Mouse (Mus musculus) CD8-positive naive resting alpha-beta T cell, adult 2 months (primary cell): ENCODE measurements around the gene Mfsd1.

Experiments
- DNase-seq, 2 experiments: peaks; one replicate each; pipeline ENCODE4 v3.0.0; 2022; ENCODE audit warnings: low read depth in 2 of 2, low spot score in 2 of 2

Gene Mfsd1

DNA sequence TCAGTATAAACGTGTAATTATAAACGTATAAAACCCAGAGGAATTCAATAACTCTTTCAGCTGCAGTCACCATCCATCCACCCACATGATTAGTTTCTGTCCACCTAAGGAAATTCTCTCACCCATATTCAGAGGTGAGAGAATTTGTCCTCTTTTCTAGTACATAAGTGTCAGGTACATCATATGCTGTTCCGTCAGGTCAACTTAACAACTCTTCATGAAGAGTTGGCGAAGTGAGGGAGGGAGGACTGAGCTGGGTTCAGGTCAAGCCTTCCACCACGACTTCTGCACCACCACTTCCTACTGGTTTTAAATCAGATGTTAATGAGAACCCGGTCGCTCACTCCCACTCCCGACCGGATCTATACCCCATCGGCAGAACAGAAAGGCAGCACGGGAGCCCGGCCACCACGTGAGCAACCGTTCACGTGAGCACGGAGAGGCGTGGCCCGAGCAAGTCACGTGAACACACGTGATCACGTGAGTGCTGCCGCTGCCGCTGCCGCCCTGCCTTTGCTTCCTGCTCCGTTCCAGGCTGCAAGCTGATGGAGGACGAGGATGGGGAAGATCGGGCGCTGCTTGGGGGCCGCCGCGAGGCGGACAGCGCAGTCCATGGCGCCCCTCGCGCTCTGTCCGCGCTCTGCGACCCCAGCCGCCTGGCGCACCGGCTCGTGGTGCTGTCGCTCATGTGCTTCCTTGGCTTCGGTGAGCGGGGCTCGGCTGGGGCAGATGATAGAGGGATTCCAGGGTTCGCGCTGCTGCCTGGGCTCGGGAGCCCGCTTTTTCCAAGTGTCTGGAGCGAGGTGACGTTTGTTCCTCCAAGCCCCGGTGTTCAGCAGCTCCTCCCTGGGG lies at the start of gene Mfsd1:
Gene Mfsd1 (plus strand): TSS at position 469 of the 852 bp plus-strand sequence.
- DNase-seq = peak; percentile 83 to 88

DNA sequence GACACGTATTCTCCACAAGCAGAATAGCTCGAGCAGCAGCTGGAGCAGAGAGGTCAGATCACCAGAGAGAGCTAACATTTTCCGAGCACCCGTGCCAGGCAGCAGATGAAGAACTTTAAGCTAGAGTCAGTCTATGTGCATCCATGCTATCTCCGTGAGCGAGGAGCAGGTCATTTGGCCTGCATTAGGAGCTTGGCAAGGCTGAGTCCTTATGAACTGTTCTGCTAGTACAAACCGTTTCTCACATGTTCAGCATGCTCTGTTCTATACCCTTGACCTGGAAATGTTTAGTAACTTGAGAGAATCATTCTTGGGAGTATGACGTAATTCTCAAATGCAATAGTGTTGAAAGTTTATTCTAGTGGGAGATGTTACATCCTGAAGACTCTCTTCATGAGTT lies 38.9 kb upstream of the Mfsd1 start:
- DNase-seq = no peak

DNA sequence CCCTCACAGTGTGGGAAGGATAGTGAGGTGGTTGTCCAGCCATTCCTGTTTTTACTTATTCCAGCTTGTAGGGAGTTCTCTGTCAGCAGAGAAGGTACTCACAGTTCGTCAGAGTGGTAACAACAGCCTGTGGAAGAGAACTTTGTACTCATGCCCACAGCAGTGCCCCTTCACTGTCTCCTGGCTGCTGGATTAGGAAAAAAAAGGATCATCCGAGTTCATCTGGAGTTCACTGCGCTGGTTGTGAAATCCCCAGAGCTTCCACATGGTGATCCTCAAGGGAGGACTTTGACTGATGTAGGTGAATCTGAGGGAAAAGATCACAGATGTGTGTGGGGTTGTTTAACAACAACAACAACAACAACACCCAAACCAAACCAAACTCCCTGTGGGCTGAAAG lies 31.3 kb upstream of the Mfsd1 start:
- DNase-seq = no peak

DNA sequence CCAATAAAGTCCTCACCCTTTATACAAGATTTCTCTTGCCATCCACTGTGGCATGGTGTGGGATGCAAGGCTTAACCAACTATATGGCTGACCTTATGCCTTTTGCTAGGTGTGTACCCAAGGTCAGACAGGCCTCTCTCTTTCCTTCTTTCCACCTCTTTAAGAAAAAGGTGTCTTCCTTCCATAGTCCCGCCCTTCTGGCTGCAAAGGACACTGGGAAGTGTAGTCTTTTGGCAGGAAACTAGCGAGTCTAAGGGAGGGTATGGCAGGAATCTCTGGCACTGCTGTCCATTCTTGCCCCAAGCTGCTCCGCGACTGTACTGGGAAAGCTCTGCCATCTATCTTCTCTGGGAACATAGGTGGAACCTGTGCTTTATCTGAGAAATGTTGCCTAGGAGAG lies 29.3 kb upstream of the Mfsd1 start:
- DNase-seq = no peak

DNA sequence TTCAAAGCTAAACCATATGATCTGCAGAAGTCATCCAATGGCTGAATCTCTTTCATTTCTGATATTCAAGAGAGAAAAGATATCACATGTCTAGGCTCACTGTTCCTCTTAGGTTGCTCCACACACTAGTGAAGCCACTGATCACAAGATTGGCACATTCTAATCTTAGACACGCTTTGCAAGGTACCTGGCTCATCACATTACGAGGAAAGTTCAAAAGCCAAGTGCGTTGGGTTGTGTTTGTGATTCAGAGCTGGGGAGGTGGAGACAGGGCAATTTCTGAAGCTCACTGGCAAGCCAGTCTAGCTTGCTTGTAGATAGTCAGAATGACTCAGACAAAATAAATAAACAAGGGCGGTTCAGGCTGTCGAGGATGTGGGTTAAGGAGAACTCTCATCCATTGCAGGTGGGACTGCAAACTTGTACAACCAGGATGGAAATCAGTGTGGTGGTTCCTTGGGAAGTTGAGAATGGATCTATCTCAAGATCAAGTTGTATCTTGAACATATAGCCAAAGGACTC lies 28.6 kb upstream of the Mfsd1 start:
- no peak for DNase-seq

DNA sequence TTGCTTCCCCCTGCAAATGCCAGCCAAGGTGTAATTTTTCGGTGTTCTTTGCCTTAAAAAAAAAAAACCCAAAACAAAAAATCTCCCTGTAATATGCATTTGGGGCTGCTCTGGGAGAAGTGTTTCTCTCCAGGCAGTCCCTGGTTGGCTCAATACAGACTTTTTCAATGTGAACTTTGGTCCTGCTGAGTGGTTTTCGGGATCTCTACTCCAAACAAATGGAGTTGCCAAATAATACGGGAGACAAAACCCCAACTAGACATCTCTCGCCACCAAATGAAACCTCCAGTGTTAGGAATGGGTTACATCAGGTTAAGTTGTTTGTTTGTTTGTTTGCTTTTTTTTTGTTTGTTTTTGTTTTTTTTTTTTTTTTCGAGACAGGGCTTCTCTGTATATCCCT lies 27.3 kb upstream of the Mfsd1 start:
- no peak for DNase-seq

DNA sequence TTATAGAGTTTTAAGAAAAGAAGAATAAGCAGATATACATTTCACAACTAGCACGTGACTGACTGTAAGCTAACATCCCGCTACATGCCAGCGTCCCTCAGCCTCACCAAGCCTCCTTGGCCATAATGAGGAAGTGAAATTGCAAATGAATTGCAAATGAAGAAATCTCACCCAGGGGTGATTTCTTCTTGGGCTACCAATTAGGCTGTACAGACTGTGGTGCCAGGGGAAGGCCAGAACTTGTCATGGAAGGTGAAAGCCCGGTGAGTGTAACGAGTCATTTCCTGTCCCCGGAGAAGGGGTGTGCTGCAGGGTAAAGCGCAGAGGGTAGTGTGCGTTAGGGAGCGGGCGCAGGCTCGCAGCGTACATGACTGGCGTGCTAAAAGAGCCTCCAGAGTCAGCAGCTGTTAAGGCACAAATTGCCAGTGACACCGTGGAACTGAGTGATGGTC lies 25.3 kb upstream of the Mfsd1 start:
- no peak for DNase-seq

DNA sequence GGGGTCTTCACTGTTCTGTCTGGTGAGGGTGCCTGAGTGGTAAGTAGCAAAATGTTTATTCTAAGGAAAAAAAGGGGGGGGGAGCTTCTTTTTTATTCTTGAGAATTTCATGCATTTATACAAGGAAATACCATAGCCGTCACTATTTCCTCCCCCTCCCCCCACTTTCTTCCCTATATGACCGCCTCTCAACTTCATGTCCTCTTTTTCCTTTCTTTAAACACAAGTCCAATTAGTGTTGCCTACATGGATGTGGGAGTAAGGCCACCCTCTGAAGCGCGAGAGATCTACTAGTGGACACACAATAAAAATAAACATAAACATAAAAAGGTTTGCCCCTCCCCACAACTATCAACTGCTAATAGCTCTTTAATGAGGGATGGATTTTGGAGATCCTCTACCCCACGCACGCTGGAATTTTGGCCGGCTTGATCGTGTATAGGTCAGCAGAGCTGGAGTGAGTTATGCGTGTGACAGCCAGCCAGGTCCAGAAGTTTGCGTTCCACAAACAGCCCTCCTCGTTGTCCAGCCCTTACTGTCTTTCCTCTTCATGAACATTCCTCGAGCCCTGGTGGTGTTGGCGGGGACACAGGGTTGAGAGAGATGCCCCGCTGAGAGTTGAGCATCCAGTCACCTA lies 24.7 kb upstream of the Mfsd1 start:
- DNase-seq = no peak

DNA sequence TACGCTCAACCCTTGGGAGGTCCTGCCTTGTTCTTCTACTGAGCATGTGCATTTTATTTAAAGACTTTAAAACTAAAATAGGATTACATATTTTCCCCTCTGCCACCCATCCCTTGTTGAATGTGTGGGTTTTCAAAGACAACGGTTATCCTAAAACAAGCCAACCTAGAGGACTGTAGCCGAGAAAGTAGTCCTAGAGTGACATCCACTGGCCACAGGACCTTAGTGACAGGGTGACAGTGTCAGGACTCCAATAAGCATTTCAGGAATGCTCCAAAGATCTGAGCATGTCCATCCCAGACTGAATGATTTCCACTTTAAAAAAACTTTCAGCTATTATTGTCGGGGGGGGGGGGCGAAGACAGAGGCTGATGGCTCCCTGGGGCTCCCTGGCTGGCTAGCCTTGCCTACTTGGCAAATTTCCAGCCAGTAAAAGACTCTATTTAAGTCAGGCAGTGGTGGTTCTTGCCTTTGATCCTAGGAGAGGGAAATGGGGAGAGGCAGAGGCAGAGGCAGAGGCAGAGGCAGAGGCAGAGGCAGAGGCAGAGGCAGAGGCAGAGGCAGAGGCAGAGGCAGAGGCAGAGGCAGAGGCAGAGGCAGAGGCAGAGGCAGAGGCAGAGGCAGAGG lies 17.7 kb upstream of the Mfsd1 start:
- no peak for DNase-seq

DNA sequence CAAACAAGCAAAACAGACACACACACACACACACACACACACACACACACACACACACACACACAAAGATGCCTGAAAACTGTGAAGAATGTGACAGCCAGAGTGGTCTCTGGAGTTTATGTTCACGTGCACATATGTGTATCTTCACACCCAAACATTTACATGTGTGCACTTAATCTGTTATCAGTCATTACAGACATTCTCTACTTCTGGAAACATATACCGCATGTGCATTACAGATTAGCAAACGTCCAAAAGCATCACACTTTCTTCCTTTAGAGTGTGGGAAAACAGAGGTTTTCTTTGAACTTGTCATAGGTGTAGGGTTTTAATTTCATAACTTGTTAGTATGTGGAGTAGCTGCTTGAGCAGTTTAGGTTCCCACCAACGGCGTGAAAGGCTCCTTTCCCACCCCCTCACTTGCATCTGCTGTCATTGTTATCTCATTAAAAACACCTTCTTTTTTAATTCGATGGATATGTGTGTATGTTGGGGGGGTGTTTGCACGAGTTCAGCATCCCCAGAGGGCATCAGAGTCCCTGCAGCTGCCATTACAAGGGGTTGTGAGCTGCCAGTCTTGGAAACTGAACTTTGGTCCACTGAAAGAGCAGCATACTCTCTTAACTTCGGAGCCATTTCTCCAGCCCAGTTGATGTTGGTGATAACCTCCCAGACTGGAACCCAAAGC lies 16.9 kb upstream of the Mfsd1 start:
- DNase-seq = no peak

DNA sequence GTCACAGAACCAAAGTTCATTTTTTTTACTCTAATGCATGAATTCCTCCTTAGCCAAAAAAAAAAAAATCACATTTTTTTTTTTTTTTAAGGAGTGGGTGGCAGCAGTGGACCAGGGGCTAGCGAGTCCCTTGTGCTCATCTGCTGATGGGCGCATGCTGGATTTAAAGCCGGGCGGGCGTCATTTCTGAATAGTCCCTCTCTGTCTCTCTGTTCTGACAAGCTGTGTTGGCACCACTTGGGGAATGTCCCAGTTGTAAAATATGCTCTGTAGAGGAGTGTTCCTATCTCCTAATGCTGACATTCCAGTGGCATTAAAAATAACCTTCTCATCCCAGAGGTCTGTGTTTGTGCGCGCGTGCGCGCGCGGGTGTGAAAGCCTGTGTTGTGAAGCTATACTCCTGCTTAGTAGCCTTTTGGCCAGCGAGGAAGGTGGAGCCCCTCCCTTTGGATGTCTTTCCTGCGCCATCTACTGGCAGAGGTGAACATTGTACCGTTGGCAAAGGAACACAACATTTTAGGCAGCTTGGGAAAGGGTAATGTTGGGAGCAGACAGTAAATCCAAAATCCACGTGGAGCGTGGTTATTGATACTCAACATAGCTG lies 14.4 kb upstream of the Mfsd1 start:
- peak; percentile 28 for DNase-seq

DNA sequence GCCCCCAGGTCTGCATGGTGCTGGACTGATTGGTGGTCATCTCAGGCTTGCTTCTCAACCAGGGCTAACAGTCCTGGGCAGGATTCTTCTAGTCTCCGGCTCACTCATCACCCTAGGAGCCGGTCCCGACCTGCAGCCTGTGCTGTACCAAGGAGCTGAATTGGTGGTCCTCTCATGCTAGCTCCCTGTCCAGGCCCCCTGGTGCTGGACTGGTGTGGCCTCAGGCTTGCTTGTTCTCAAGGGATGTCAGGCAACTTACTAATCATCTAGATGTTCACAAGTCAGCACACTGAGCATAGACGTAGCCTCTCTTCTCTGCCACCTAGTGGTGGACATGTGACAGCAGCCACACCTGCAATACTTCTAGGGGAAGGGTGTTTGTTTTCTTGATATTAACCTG lies 9.6 kb upstream of the Mfsd1 start:
- peak in 1 of 2 experiments; percentile 23 for DNase-seq

DNA sequence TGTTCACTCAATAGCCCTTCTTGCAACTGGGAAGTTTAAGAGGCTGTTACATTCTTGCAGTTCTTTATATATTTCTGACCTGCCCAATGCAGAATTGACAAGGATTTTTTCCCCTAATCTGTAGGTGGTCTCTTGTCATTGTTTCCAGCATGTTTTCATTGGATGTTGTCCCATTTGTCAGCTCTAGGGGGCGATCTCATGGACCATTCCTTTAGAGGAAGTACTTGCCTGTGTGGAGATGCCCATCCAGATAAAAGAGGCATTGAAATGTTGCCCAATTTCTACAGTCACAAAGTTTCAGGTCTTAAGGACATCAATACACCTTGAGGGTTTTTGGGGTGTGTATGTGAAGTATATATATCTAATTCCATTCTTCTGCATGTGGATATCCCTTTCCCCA lies 9.0 kb upstream of the Mfsd1 start:
- no peak for DNase-seq

DNA sequence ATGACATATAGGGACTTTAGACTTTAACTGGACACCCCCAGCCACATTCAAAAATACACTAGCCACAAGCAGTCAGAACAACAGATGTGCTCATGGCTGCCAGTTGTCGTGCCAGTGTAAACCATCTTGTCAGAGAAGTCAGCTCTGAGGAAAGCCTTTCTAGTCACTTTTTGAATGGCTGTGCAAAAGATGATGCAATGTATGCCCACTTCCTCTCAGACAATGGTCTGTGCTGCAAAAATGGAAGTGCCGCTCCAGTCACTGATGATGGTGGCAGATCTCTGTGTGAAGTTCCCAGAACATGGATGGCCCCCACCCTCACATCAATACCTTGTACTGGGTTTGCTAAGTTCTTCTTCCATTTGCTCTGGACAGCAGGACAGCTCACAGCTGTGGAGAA lies 6.3 kb upstream of the Mfsd1 start:
- no peak for DNase-seq

DNA sequence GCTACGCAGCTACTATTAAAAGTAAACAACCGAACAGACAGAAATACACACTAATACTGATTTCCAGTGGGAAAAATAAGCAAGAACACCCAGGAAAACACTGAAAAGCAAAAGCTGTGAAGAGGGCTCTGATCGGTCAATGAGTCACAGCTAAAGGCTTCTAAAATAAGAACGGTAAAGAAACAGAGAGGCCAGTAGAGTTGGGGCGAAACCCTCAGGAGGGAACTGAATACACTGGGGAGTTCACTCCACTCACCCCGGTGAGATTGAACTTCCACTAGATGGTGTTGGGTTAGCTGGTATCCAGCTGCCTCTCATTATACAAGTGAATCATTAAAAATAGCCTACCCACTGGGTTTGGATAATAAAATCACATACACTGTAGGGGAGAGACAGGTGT lies 5.8 kb upstream of the Mfsd1 start:
- no peak for DNase-seq

DNA sequence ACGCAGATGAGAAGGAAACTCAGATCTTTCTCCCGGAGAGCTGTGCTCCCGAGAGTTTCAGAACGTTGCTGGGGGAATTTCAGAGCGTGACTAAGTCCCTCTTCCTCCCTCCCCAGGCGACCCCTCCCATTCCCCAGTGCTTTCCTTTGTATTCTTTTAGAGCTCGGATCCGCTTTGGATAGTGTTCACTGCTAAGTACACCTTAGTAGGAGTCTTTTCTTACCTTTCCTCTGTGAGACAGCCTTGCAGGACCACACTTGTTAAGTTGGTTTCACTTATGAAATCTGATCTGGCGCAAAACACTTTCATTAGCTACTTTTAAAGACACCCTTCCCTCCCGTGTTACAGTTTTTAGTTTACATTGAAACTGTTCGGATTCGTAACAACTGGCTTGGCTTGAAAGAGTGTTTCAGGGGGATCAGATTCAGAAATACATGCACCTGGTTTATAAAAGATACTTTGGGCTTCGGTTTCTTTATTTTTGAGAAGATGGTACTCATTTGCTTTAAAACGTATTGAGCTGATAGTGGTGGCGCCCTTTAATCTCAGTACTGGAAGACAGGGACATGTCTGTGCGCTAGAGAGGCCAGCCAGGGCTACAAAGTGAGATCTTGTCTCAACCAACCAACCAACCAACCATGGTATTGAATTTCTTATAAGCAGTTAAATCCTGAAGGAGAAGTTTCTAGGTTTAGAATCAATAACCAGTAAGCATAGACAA lies 744 bp downstream of the Mfsd1 start:
- DNase-seq = no peak

DNA sequence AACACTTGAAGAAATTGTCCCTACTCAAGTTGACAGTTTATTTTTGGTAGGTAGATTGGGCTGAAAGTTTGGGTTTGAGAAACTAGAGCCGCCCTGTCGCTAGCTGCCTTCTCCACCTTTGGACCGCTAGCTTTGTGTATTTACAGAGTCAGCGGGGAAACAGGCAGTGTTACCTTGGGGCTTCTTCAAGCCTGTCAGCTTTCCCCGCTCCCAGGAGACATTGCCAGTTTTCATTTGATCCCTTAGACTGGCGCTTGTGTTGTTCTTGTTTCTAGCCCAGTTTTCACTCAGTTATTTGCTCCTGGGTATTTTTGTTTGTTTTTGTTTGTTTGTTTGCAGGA lies 1.3 kb downstream of the Mfsd1 start:
- DNase-seq = no peak

DNA sequence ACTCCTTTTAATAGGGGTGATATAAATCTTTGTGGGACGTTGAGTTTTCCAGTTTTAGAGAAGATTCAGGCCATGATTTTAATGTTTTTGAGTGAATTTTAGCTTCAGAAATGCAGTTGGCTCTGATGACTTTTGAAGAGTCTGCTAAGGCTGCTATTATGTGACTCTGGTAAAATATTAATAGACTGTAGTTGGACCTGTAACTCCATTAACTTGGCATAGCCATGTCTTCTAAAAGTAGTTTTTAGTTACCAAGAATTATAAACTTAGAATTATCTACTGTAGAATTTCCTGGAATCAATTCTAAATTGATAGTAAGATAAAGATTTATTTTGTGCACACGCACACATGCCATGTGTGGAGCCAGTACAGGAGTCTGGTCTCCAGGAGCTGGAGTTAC lies 4.0 kb downstream of the Mfsd1 start:
- no peak for DNase-seq

DNA sequence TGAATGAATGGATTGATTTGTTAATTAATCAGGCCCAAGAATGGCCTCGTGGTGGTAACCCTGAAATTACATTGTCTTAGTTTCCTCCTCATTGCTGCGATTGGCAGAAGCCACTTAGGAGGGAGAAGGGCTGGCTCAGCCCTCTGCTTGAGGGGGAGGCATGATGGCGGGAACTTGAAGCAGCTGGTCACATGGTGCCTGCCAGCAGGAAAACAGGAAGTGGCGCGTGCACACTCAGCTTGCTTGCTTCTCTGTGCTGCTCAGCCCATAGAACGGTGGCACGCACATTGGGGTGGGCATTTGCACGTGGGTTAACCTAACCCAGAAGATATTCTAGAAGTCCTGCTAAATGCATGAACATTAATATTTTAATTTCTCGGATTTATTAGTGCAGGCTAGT lies 4.9 kb downstream of the Mfsd1 start:
- no peak for DNase-seq

DNA sequence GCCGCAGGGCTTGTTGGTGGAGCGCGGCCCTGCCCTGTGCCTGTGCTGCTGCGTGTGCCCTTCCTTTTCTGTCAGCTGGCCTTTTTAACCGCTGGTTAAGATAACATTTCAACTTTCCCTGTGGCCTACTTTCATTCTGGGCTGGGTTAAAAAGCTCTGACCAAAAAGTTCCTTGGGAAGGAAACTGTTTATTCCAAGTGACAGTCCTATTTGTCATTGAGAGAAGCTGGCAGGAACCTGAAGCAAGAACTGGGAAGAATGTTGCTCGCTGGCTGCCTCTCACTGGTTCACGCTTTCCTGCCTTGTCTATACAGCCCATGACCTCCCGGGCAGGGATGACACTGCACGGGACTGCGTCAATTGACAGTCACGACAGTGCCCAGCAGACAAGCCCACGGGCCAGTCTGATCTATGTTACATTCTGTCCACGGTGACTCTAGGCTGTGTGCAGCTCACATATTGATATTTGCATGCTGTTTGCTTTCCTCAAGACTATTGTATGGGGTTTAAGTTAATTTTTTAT lies 19.1 kb downstream of the Mfsd1 start:
- DNase-seq = no peak
